Mouse (Mus musculus) G1E (cell line): ENCODE results near the gene Mccc1.

Experiments used
- CTCF ChIP-seq: IDR thresholded peaks from 2 replicates; pipeline ENCODE4 v1.5.1; 2012; ENCODE audit warnings: low read depth, low read length, inconsistent platforms, mixed read lengths
- GATA1 ChIP-seq: IDR thresholded peaks from 2 replicates; pipeline ENCODE4 v1.6.1; 2012; ENCODE audit warnings: borderline replicate concordance, low read length, inconsistent platforms, mixed read lengths
- GATA2 ChIP-seq: IDR thresholded peaks from 2 replicates; pipeline ENCODE4 v1.6.1; 2012; ENCODE audit warnings: low read depth, low read length, inconsistent platforms, borderline replicate concordance
- POLR2AphosphoS5 ChIP-seq: IDR thresholded peaks from 2 replicates; pipeline ENCODE4 v1.6.1; 2012; ENCODE audit warnings: low read depth, low read length, inconsistent platforms; ENCODE audit not compliant: insufficient replicate concordance
- TAL1 ChIP-seq: conservative IDR thresholded peaks from 2 replicates; pipeline ENCODE4 v1.6.1; 2012; ENCODE audit warnings: low read depth, low read length, inconsistent platforms, mixed read lengths

DNA sequence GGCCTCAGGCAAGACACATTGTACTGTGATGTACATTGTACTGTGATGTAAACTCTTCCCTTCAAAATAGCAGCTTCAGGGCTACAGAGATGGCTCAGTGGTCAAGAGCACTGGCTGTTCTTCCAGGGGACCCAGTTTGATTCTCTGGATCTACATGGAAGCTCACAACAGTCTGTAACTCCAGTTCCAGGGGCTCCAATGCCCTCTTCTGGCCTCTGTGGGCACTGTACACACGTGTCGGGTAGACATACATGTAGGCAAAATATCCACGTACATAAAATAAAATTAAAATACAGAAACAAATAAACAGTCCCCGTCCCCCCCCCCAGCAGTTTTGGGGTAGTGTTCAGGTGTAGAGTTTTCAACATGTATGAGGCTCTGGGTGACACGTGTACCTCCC, 37.5 kb downstream of the Mccc1 start:
- TF ChIP-seq CTCF (no peak), TAL1 (no peak), GATA2 (no peak), GATA1 (no peak), POLR2AphosphoS5 (no peak)
